Mouse (Mus musculus) spleen, adult 18-20 months (tissue): Measurements from ENCODE around the gene Sept5.
A peak's percentile ranks its signal among the peaks of the same experiment; 100 is the strongest.

ENCODE experiments used
- DNase-seq, 2 experiments: peaks; one replicate each; pipeline ENCODE4 v3.0.0; 2022; ENCODE audit warnings: mixed read lengths in 2 of 2

The Sept5 gene

GRCm38 (mm10) chr16:18609099-18609498 is 20.7 kb downstream of the Sept5 start:
- no peak for DNase-seq

- no peak for DNase-seq
Measured at GRCm38 (mm10) chr16:18608226-18608625, 21.5 kb downstream of the Sept5 start.

- DNase-seq, result no peak
Measured at GRCm38 (mm10) chr16:18605705-18606104, 24.0 kb downstream of the Sept5 start.

GRCm38 (mm10) chr16:18604267-18604701 is 25.5 kb downstream of the Sept5 start:
- DNase-seq, result no peak

- DNase-seq, result no peak
Measured at GRCm38 (mm10) chr16:18601447-18601846, 28.3 kb downstream of the Sept5 start.

- DNase-seq, result no peak
Measured at GRCm38 (mm10) chr16:18598006-18598405, 31.7 kb downstream of the Sept5 start.

GRCm38 (mm10) chr16:18596255-18596654 is 33.5 kb downstream of the Sept5 start:
- DNase-seq, result no peak

GRCm38 (mm10) chr16:18593930-18594329 is 35.8 kb downstream of the Sept5 start:
- no peak for DNase-seq

GRCm38 (mm10) chr16:18591047-18592018 is 38.4 kb downstream of the Sept5 start:
- DNase-seq, result no peak

GRCm38 (mm10) chr16:18589804-18590790 is 39.7 kb downstream of the Sept5 start, which contains the start of gene Tbx1:
Tbx1 (minus strand) TSS chr16:18590671.
- DNase-seq, result peak in 1 of 2 experiments; percentile 43

GRCm38 (mm10) chr16:18589080-18589621 is 40.6 kb downstream of the Sept5 start:
- no peak for DNase-seq

GRCm38 (mm10) chr16:18588738-18589055 is 41.1 kb downstream of the Sept5 start:
- no peak for DNase-seq

- no peak for DNase-seq
Measured at GRCm38 (mm10) chr16:18587847-18588737, 41.7 kb downstream of the Sept5 start.

GRCm38 (mm10) chr16:18586906-18587546 is 42.7 kb downstream of the Sept5 start:
- DNase-seq, result no peak

- DNase-seq, result no peak
Measured at GRCm38 (mm10) chr16:18586076-18586905, 43.5 kb downstream of the Sept5 start.

GRCm38 (mm10) chr16:18585676-18586075 is 44.1 kb downstream of the Sept5 start:
- DNase-seq, result no peak

GRCm38 (mm10) chr16:18584901-18585510 is 44.7 kb downstream of the Sept5 start:
- no peak for DNase-seq

GRCm38 (mm10) chr16:18583673-18584357 is 45.9 kb downstream of the Sept5 start:
- no peak for DNase-seq

- DNase-seq, result no peak
Measured at GRCm38 (mm10) chr16:18583169-18583568, 46.6 kb downstream of the Sept5 start.
